Mouse (Mus musculus) neural tube, embryonic 11.5 days (tissue): ENCODE results near the gene Cbx1. TPM values are rescaled to one million over a fixed set of nuclear protein-coding genes. Genes with fewer than 3 reads are reported as not detected.

Source experiments
- ATAC-seq: fragments of 200-750 bp; cut with Nextera tagmentation; 2 replicates; pipeline ENCODE4 v1.8.0; 2017; ENCODE audit warnings: moderate number of reproducible peaks, mild to moderate bottlenecking, moderate TSS enrichment, moderate library complexity; ENCODE audit not compliant: insufficient read depth, low FRiP score, low TSS enrichment
- DNase-seq: peaks from one replicate; pipeline ENCODE4 v3.0.0-alpha.2; 2015; ENCODE audit warnings: low spot score
- H3K27ac ChIP-seq: fragments of 300-500 bp; sonication (generic); 2 replicates; pipeline ENCODE4 v1.5.1; 2014; ENCODE audit warnings: low read depth, mild to moderate bottlenecking, low read length
- H3K27me3 ChIP-seq: fragments of 300-500 bp; sonication (generic); 2 replicates; pipeline ENCODE4 v1.6.1; 2014; ENCODE audit warnings: mild to moderate bottlenecking, low read length, mixed read lengths; ENCODE audit not compliant: control insufficient read depth, insufficient read depth
- H3K36me3 ChIP-seq: fragments of 300-500 bp; sonication (generic); 2 replicates; pipeline ENCODE4 v1.6.1; 2014; ENCODE audit warnings: mild to moderate bottlenecking, low read length, moderate library complexity, mixed read lengths; ENCODE audit not compliant: control insufficient read depth, insufficient read depth
- H3K4me1 ChIP-seq: fragments of 300-500 bp; sonication (generic); 2 replicates; pipeline ENCODE4 v1.6.1; 2014; ENCODE audit warnings: low read length, mixed read lengths; ENCODE audit not compliant: control insufficient read depth, insufficient read depth
- H3K4me2 ChIP-seq: fragments of 300-500 bp; sonication (generic); 2 replicates; pipeline ENCODE4 v1.6.1; 2014; ENCODE audit warnings: low read depth, mild to moderate bottlenecking, moderate library complexity
- H3K4me3 ChIP-seq: fragments of 300-500 bp; sonication (generic); 2 replicates; pipeline ENCODE4 v1.5.1; 2014; ENCODE audit warnings: low read depth, low read length
- H3K9ac ChIP-seq: fragments of 300-500 bp; sonication (generic); 2 replicates; pipeline ENCODE4 v1.6.1; 2014; ENCODE audit warnings: mild to moderate bottlenecking, low read length
- H3K9me3 ChIP-seq: fragments of 300-500 bp; sonication (generic); 2 replicates; pipeline ENCODE4 v1.6.1; 2016; ENCODE audit warnings: low read length; ENCODE audit not compliant: control insufficient read depth
- WGBS: fragments of 180-500 bp; shearing (Covaris S2); extraction: QIAGEN DNeasy Blood & Tissue Kit; methylation state at CpG from one replicate; pipeline ENCODE4 v1.1.7; 2014; 5-methylcytosine and 5-hydroxymethylcytosine counted together
- polyA plus RNA-seq: library from polyadenylated mRNA; unstranded; fragments of >200 nt; fragmentation: Nextera tagmentation; extraction: Ambion mirVana; gene quantifications from 2 replicates; pipeline ENCODE4 v1.2.1, GENCODE M21; 2014

Cbx1 gene
- polyA plus RNA-seq, 1 experiment from 2014 or later, result 133 TPM

GRCm38 (mm10) chr11:96831516-96831915, 42.6 kb downstream of the Cbx1 start:
- H3K4me3 ChIP-seq, result no peak overlapping the region
- 74% methylated on average over 4 of the region's 4 CpGs for WGBS
- H3K4me1 ChIP-seq, result peaks cover 12% of the 10 kb centered on the region
- no peaks in the 10 kb centered on the region for H3K9me3 ChIP-seq
- no peaks in the 10 kb centered on the region; the same call in 1 of the 2 replicates for H3K36me3 ChIP-seq
- no peaks in the 10 kb centered on the region for H3K27me3 ChIP-seq
- DNase-seq (no peak), ATAC-seq (no peak)
- H3K9ac ChIP-seq, result no peak overlapping the region
- no peak overlapping the region for H3K4me2 ChIP-seq
- H3K27ac ChIP-seq, result no peak overlapping the region

GRCm38 (mm10) chr11:96832541-96832940, 43.6 kb downstream of the Cbx1 start:
- H3K4me1 ChIP-seq, result peaks cover 11% of the 10 kb centered on the region
- no peak overlapping the region for H3K4me2 ChIP-seq
- no peaks in the 10 kb centered on the region for H3K9me3 ChIP-seq
- no peaks in the 10 kb centered on the region; the same call in 1 of the 2 replicates for H3K36me3 ChIP-seq
- no peak overlapping the region for H3K9ac ChIP-seq
- WGBS, result 94% methylated on average over 3 of the region's 3 CpGs
- DNase-seq (no peak), ATAC-seq (no peak)
- no peaks in the 10 kb centered on the region for H3K27me3 ChIP-seq
- no peak overlapping the region for H3K4me3 ChIP-seq
- H3K27ac ChIP-seq, result no peak overlapping the region

- no peak for ATAC-seq
Observed at GRCm38 (mm10) chr11:96832973-96833372, 44.0 kb downstream of the Cbx1 start.

GRCm38 (mm10) chr11:96834127-96834526, 45.2 kb downstream of the Cbx1 start:
- Histone ChIP-seq H3K27me3 (no peaks in the 10 kb centered on the region), H3K4me3 (no peak overlapping the region), H3K9me3 (no peaks in the 10 kb centered on the region), H3K9ac (no peak overlapping the region), H3K4me2 (no peak overlapping the region), H3K27ac (no peak overlapping the region), H3K4me1 (no peaks in the 10 kb centered on the region; the same call in 1 of the 2 replicates), H3K36me3 (no peaks in the 10 kb centered on the region; the same call in 1 of the 2 replicates)
- 100% methylated on average over 1 of the region's 1 CpGs for WGBS
- ATAC-seq, result no peak
- no peak for DNase-seq

More at GRCm38 (mm10) chr11:96832973-96833372, 44.0 kb downstream of the Cbx1 start:
- WGBS, result 68% methylated on average over 2 of the region's 2 CpGs
- no peak overlapping the region for H3K27ac ChIP-seq
- DNase-seq, result no peak
- H3K4me3 ChIP-seq, result no peak overlapping the region
- H3K27me3 ChIP-seq, result no peaks in the 10 kb centered on the region
- peaks cover 11% of the 10 kb centered on the region for H3K4me1 ChIP-seq
- H3K36me3 ChIP-seq, result no peaks in the 10 kb centered on the region; the same call in 1 of the 2 replicates
- no peak overlapping the region for H3K9ac ChIP-seq
- H3K9me3 ChIP-seq, result no peaks in the 10 kb centered on the region
- H3K4me2 ChIP-seq, result no peak overlapping the region

- H3K27ac ChIP-seq, result no peak overlapping the region
- DNase-seq, result no peak
- no peaks in the 10 kb centered on the region for H3K9me3 ChIP-seq
- ATAC-seq, result no peak
- no peak overlapping the region for H3K4me3 ChIP-seq
- no peak overlapping the region for H3K9ac ChIP-seq
- no peaks in the 10 kb centered on the region; the same call in 1 of the 2 replicates for H3K36me3 ChIP-seq
- 30% methylated on average over 9 of the region's 9 CpGs for WGBS
- no peaks in the 10 kb centered on the region for H3K4me1 ChIP-seq
- H3K4me2 ChIP-seq, result no peak overlapping the region
- no peaks in the 10 kb centered on the region for H3K27me3 ChIP-seq
Observed at GRCm38 (mm10) chr11:96837298-96837697, 48.4 kb downstream of the Cbx1 start.

GRCm38 (mm10) chr11:96838341-96838740, 49.4 kb downstream of the Cbx1 start:
- Histone ChIP-seq H3K9ac (no peak overlapping the region), H3K27me3 (no peaks in the 10 kb centered on the region), H3K27ac (no peak overlapping the region), H3K9me3 (no peaks in the 10 kb centered on the region), H3K4me3 (no peak overlapping the region), H3K4me1 (no peaks in the 10 kb centered on the region), H3K36me3 (no peaks in the 10 kb centered on the region; the same call in 1 of the 2 replicates), H3K4me2 (no peak overlapping the region)
- ATAC-seq, result no peak
- DNase-seq, result no peak
- WGBS, result 73% methylated on average over 4 of the region's 4 CpGs

GRCm38 (mm10) chr11:96839428-96839827, 50.5 kb downstream of the Cbx1 start:
- H3K27me3 ChIP-seq, result no peaks in the 10 kb centered on the region
- ATAC-seq (no peak), DNase-seq (no peak)
- H3K27ac ChIP-seq, result no peak overlapping the region
- no peak overlapping the region for H3K4me2 ChIP-seq
- H3K36me3 ChIP-seq, result no peaks in the 10 kb centered on the region; the same call in 1 of the 2 replicates
- H3K9me3 ChIP-seq, result no peaks in the 10 kb centered on the region
- 81% methylated on average over 7 of the region's 7 CpGs for WGBS
- H3K4me1 ChIP-seq, result no peaks in the 10 kb centered on the region
- H3K4me3 ChIP-seq, result no peak overlapping the region
- no peak overlapping the region for H3K9ac ChIP-seq

- Histone ChIP-seq H3K4me1 (no peaks in the 10 kb centered on the region), H3K27ac (no peak overlapping the region), H3K9me3 (no peaks in the 10 kb centered on the region), H3K36me3 (no peaks in the 10 kb centered on the region; the same call in 1 of the 2 replicates), H3K9ac (no peak overlapping the region), H3K27me3 (no peaks in the 10 kb centered on the region), H3K4me2 (no peak overlapping the region), H3K4me3 (no peak overlapping the region)
- DNase-seq (no peak), ATAC-seq (no peak)
- 73% methylated on average over 3 of the region's 3 CpGs for WGBS
Observed at GRCm38 (mm10) chr11:96839877-96840276, 51.0 kb downstream of the Cbx1 start.

- Histone ChIP-seq H3K4me2 (no peak overlapping the region), H3K27ac (0 out of 2 replicates have a peak overlapping the region, but pooled peaks have one; percentile 14), H3K9ac (no peak overlapping the region), H3K27me3 (no peaks in the 10 kb centered on the region), H3K4me3 (no peak overlapping the region), H3K4me1 (no peaks in the 10 kb centered on the region), H3K9me3 (no peaks in the 10 kb centered on the region), H3K36me3 (no peaks in the 10 kb centered on the region; the same call in 1 of the 2 replicates)
- ATAC-seq (no peak), DNase-seq (no peak)
- WGBS, result 51% methylated on average over 8 of the region's 8 CpGs
Observed at GRCm38 (mm10) chr11:96840290-96840689, 51.4 kb downstream of the Cbx1 start.
